Mouse (Mus musculus) lung, postnatal 10 days (tissue): Measurements from ENCODE around the gene Psg16.

Source experiments
- DNase-seq: peaks from one replicate; pipeline ENCODE4 v3.0.0; 2021

The Psg16 gene

DNA sequence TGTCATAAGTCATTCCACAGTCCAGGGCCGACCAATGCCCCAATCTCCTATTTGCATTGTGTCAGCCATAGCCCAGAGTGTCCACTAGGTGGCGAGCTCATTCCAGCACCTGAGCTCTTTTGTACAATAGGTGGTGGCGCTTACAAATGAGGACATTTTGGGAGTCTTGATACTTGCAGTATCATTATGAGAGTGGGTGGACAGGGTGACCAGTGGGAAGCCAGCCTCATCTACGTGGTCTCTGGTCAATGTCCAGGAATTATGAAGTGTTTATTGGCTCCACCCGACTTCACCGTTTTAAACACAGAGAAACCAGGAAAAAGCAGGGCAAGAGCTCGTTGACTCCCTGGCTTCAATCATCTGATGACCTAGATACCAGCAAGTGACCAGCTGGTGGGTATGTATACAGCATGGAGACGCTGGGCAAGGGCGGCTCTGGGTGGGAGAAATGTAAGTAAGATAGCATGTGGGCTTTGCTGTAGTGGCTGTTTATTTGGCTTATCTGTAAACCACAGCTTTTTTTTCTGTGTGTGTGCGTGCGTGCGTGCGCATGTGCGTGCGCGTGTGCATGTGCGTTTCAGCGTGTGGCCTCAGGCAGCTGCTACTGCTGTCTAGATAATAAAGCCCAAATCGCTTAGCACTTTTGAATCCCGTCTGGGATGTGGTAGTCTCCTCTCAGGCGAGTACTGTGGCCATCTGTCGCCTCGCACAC lies at the start of gene Psg16:
TSS of gene Psg16 (plus strand) at position 137 of the 712 bp plus-strand sequence.
- peak; percentile 56 for DNase-seq

DNA sequence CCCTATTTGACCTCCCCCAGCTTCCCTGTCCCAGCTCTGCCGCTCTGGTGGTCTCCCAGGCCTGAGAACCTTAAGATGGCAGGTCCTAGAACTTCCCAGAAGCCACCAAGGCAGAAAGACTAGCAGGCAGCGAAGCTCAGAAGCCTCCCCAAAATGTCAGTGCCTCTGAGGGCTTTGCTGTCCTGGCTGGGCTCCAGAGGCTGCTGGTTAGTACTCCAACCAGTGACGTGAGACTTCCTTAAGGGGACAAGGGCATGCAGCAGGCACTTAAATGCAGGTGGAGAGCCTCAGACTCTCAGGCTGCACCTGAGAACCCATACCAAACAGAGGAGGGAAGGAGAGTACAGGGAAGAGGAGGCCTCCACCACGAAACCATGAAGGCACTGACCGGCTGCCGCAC lies 49.7 kb upstream of the Psg16 start:
- peak; percentile 62 for DNase-seq

DNA sequence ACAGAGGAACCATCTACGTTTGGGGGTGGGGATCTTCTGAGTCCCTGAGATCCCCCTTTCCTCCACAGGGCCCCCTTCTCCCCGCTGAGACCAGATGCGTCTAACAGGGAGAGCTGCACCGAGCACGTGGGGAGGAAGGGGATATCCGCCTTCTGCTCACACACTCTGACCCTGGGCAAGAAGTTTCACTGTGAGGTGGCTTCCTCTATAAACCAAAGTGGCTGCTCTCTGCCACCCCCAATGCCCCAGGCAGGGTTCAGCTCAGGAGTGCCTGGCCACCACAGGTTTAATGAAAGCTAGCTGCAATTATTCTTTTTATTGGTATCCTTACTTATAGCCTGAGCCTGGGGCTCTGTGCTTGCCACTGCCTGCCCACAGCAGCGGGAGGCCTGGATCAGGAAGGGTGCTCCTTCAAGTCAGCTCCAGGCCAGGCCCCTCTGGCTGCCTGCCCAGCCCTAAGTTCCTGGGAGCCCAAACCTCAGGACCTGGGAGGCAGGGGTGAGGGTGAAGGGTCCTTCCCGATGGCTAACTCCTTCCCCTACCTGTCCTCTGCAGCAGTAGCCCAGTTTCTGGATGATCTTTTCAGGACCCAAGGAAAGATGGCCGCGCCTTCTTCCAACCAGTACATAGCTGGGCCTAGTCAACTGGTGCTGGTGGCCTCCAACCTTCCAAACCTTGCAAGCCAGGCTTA lies 48.9 kb upstream of the Psg16 start:
- DNase-seq, result peak; percentile 33

DNA sequence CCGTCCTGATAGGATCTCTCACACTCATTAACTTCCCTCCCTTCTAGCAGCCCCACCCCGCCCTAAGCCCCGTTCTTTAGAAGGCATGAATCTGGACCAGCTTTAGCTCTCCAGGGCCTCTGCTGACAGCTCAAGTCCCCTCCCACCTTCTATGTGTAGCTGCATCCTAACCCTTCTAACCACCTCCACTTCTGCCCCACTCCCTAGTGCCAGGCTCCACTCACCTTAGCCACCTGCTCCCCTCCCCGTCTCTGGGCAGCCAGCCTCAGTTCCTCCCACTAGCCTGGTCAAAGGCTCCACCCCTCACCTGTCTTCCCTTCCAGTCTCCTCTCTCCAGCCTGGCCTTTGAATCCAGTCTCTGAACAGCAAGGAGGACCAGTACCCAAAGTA lies 48.3 kb upstream of the Psg16 start:
- no peak for DNase-seq

DNA sequence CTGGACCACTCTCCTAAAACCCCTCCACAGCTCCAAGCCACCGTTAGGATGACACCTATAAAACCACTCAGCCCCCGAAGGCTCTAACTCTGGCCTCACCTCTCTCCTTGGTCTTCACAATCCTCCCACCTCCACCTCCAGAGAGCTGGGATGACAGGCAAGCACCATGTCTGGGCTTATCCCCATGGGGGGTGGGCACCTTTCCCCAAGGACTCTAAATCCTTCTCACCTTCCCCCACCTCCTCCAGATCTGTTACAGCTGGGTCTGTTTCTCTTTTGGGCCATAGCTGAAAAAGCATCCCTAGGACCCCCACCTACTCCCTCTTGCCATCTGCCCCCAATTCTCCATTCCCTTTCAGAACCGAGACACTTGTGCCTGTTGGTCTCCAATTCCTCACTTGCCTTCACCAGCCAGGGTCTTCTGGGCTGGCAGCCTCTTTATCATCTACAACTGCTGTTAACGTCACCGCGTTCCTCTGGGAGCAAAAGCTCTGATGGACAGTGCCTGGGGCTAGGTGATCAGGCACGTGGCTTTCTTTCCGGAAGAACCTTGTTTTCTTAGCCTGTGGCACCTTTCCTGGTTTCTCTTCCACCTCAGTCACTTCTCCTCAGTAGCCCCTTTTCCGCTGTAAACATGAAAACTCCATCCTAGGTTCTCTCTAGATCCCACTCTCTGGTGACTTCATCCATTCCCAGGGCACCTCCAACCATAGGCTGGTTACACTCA lies 47.8 kb upstream of the Psg16 start:
- no peak for DNase-seq

DNA sequence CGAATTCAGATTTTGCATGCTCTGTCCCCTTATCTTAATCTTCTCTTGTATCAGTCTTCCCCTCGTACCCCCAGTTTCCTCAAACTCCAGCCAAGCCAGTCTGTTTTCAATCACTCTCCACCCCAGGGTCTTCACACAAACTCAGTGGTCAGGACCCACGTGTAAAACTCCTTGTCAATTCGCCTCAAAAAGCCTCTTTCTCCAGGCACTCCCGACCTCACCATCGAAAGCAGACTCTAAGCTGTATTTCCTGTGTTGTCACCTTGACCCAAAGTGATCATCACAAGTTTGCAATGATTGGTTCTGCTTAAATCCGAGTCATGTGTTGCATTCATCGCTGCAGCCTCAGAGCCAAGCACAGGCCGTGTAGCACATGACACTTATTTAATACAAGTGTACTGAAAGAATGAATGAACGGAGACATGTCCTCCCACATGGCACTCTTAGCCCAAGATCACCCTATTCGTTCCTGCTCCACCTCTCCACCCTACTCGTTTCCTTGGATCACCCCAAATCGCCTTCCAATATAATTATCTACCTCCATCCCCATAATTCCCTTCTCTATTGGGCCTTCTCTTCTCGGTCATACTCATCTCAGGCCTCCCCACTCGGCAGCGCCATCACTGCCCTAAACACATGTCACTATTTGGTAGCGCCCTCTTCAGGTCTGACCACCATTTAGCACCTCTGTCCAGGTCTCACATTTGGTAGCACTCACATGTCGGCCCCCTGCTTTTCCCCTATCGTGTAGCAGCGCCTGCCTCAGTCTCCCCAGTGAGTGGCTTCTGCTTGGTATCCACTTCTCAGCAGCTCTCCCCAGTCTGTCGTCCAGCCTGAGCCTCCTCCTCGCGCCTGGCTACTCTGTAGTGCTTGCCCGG lies 46.9 kb upstream of the Psg16 start:
- peak; percentile 73 for DNase-seq

DNA sequence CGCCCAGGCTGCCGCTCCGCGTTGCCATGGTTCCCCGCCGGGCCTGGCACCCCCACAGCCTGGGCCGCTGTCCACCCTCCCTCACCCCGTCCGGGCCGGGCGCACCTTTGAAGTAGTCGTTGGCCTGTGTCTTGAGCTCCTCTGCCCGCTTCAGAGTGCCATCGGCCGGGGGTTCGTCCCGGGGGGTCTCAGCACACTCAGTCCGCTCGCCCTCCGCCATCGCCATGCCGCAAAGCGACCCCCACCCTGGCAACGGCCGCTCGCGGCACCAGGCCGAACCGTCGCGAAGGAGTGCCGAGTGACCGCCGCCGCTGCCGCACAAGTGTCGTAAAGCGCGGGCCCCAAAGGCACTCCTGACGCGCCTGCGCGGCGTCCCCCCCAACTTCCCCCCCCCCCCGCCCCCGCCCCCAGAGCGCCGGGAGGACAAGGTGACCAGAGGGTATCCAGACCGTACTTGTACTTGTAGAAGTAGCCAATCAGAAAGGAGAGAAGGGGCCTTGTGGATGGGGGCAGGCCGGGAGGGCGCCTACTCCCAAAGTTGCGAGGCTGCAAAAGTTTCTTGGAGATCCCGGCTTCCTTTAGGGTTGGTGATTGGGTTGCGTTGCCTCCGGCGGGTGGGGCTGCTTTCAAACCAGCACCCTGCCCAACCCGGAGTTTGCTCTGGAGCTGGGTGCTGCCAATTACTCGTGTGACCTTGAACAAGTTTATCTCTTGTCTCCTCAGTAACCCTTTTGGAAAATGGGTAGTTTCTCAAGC lies 46.1 kb upstream of the Psg16 start, which contains the start of gene Ppp5c:
TSS of gene Ppp5c (minus strand) at position 337 of the 756 bp plus-strand sequence.
- DNase-seq, result peak; percentile 95

DNA sequence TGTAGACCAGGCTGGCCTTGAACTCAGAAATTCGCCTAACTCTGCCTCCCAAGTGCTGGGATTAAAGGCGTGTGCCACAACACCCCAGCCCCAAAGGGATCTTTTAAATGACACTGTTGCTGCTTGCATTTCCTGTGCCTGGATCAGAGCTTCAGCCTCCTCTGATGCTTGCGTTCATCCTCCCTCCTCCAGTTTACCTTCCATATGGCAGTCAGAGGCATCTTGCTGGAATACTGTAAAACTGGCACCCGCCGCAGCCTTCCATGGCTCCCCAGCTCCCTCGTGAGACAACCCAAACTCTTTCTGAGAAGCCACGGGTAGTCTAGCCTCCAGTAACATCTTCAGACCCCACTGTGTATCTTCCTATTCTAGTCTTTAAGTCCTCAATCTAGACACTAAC lies 44.9 kb upstream of the Psg16 start:
- DNase-seq, result no peak

DNA sequence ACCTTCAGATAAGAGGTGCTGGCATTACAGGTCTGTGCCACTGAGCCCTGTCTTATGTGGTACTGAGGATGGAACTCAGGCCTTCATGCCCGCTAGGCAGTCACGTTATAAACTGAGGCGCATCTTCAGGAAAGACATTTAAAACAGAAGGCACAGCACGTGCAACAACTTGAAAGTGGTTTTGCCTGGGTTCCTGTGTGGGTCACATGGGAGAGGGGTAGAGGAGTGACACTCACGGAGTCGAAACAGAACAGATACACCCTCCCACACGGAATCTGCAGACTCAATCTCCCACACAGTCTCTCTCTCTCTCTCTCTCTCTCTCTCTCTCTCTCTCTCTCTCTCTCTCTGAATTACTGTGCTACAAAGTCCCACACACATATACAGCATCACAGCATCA lies 43.6 kb upstream of the Psg16 start:
- DNase-seq, result no peak

DNA sequence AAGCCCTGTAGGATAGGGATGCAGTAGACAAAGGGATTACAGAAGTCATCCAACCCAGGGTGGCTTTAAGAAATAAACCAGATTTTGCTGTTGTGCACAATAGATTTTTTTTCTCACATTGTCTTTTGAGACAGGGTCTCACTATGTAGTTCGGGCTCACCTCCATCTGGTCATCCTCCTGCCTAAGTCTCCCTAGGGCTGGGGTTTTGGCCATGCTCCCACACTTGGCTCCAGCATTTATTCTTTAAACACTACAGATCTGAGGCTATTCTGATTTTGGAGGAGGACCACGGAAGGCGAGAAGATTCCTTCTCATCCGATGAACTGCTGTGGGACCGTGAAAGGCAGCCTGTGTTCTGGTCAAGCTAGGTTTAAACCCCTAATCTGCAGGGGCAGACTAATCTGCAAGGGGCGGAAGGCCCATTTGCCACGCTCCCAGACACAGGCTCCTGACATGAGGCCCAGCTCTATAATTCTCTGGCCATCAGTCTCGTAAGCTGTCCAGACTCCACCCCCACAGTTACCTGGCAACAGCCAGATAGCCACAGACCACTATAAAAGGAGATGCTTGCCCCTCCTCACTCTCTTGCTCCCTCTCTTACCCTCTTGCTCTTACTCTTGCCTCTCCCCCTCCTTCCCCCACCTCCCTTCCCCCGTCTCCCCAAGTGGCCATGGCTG lies 35.7 kb upstream of the Psg16 start:
- DNase-seq, result no peak

DNA sequence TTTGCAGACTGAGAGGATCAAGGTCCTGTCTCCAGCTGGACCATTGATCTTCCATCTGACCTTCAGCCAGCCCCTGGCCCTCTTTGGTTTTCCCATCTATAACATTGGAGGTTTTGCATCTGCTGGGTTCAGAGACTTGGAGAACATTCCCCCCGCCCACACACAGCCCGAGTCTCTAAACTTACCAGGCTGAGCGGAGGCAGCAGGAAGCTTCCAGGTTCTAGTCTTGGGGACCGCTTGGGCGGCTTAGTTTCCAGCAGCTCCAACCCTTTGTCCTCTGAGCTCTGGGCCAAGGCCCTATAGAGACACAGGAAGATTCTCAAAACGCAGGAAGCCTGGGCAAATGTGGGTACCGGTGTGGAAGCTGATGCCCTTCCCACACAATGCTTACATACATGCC lies 34.5 kb upstream of the Psg16 start:
- DNase-seq, result no peak

DNA sequence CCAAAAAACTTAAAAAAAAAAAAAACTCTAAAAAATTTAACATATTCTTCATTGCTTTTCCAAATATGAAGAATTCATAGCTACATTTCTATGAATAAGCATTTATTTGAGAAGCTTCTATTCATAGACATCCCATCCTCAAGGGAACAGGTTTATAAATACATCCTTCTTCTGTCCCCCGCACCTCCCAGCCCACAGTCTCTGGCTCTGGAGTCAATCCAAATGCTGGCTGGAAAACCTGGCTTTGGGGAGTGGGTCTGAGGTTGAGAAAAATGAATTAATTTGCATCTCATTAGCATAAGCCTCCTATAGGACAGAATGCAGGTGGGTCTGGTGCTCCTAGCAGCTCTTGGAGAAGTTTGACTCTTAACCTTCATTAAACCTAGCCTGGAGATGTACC lies 28.1 kb upstream of the Psg16 start:
- no peak for DNase-seq

DNA sequence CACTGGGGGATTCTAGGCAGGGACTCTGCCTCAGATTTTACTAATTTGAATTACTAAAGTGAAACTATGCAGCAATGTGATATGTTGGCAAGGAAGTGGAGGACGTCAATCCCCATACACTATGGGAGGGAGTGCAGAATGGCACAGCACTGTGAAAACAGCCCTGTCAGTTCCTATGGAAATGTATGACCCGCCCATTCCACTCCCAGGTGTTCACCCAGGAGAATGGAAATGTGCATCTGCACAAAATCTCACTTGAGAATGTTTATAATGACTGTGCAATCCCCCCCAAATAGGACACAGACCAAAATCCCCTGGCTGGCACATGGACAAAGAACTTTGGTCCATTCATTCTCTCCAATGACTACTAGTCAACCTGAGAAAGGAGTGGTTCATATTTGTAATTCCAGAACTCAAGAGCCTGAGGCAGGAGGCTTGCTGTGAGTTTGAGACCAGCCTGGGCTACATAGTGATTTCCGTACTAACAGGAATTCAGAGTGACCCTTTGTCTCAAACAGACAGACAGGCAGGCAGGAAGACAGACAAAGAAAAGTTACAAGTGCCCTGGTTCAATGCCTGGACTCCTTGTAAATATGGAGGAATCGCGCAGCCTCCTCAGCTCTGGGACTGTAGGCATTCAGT lies 26.7 kb upstream of the Psg16 start:
- no peak for DNase-seq

DNA sequence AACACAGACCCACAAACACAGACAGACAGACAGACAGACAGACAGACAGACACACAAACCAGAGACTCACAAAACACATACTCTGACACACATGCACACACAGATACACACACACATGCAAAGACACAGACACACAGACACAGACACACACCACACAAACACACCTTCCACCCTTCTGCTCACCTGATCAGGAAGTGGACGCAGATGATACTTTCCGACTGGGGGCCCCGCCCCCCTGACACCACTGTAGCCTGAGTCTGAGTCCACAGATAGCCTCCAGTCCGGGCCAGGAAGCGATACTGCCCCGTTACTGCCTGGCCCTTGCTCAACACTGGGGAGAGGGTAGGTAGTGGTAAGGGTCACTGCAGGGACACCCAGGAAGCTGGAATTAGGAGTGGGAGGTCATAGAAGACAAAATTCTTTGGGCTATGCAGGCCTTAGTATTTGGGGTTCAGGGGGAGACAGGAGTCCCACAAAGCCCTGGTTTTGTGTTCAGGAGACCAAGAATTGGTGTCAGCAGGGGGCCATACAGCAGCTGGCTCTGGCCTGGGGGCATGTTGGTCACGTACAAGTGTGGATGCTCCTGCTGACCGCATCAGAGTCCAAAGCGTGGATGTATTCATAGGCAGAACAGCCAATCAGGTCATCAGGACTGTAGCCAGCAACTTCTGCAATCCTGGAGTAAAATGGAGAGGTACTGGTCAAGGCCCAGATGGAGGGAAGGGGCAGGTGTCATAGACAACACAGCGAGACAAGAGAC lies 25.2 kb upstream of the Psg16 start:
- DNase-seq, result no peak

DNA sequence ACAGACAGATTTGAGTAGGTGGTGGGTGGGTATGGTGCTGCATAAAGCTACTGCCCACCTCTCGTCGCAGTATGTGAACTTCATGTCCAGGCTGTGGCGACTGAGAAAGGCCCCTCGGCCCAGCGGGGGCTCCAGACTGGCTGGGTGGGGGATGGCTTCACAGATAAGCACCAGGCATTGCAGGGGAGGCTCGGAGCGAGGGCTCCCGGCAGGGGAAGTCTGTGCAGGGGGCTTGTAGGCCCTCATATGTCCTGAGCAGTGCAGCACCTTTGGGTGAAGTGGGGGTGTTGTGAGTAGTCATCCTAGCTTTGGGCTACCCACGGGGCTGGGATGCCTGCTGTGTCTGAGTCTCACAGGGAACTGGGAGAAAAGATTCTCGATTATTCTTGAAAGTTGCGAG lies 23.3 kb upstream of the Psg16 start:
- no peak for DNase-seq

DNA sequence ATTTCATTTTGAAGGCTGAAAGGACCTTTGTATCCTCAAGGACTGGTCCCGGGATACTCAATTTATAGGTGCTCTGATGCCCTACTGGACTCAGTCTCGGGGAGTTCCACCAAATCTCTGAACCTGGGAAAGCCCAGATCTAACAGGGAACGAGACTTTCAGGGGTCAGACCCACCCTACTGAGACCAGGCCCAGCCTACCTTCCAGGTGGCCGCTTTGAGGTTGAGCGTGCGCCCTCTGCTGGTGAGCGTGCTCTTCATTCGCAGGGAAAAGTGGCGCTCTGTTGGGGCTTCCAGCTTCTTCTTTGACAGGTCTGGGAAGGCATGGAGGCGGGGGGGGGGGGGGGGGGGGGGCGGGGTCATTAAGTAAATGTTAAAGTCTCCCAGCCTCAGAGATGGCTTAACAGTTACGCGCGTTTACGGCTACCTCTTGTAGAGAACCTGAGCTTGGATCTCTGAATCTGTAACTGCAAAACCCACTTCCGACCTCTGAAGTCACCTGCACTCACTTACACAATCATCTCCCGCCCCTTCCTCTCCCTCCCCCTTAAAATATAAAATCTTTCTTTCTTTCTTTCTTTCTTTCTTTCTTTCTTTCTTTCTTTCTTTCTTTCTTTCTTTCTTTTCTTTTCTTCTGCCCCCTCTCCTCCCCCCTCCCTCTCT lies 22.8 kb upstream of the Psg16 start:
- peak; percentile 78 for DNase-seq

DNA sequence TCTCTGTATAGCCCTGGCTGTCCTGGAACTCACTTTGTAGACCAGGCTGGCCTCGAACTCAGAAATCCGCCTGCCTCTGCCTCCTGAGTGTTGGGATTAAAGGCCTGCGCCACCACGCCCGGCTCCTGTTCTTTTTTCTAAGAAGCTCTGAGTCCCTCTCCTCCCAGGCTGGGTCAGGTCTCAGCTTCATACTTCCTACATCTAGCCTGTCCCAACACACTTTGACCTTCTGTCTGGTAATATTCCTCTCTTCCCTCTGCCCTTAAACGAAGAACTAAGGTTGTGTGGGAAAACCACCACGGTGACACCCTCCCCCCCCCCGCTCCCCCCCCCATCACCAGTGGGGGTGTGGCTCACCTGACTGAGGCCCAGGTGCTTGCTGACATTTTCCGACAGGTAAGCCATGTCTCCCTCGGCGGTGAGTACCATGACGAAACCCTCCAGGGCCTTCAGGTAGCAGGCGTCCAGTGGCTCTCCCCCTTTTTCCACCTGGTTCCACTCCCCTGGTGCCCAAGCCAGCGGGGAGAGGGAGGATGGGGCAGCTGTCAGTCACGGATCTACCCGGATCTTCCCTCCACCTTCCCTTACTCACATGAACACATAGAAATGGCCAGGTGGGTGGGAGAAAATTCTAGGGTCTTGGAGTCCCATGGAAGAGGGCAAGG lies 19.4 kb upstream of the Psg16 start:
- DNase-seq, result no peak

DNA sequence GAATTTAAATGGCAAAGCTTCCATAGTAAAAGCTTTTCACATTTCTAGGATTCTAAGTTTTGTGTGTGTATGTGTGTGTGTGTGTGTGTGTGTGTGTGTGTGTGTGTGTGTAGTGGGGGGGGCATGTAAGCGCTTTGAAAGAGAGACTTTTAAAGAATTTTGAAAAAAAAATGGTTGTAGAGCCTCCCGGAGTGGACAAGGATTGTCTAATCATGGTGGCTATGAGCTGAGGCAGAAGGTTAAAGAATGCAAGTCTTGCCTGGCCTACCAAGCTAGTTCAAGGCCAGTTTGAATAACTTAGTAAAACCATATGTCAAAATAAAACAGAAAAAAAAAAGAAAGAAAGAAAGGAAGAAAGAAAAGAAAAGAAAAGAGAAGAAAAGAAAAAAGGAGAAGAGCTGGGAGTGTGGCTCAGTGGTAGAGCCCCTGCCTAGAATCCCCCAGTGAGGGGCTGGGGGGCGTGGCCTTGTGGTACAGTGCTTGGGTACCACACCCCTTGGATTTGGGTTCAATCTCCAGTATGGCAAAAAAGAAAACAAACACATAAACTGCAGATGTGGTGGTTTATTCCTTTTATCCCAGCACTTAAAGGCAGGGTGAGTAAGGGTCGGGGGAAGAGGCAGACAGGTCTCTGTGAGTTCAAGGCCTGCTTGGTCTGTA lies 18.4 kb upstream of the Psg16 start:
- DNase-seq, result no peak
